Comparison of ENCODE assay signal across 8 mouse cellular contexts in the genomic region with DNA sequence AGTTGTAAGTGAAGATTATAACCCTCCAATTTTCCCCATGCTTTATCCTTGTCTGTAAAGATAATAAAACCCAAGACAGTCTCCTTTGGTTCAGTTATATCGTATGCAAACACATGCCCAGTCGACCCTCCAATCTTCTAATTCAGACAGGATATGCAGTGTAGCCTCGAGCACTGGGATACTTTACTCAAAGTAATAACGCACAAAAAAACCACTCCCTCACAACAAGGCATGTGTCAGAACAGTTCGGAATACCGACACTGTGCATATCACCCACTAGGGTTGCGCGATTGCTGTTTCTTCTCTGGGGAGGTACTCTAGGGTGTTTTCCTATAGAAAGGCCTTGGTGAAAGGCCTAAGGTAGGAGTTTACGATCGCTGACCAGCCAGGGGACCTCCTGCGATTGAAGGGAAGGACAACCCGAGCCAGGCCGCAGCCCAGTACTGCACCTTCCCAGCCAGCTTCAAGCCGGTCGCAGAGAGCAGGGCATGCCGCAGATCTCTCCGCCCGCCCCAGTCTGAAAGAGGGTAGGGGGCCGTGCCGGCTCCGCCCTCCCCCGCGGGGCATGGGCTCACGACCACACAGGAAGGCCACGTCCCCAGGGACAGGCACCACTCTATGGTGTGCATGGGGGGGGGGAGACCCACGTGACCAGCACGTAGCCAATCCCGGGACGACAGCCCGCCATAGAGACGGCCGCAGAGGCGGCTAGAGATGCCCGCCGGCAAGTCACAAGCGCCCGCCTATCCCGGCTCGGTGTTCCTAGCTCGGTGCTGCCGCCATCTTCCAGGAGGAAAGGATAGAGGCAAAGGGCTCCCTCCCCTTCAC. TPM values are rescaled to one million over a fixed set of nuclear protein-coding genes. Genes with fewer than 3 reads are reported as not detected.
DNase-seq lines count a peak whose midpoint lies in the region; ATAC-seq and TF ChIP-seq lines count a peak whose summit lies in the region.

No protein-coding gene starts in this region.

- ATAC-seq in embryonic facial prominence, embryonic 15.5 days (ENCODE audit: insufficient number of reproducible peaks, low FRiP score, low TSS enrichment, low read depth): peak; percentile 97
- peak; percentile 96 for ATAC-seq in limb, embryonic 14.5 days (ENCODE audit: low FRiP score, low read depth)
- peak; percentile 97 for ATAC-seq in midbrain, postnatal 0 days (ENCODE audit: low FRiP score)

- peak; percentile 35; the same call in 1 of the 2 replicates for TF ChIP-seq CTCF in bone marrow, adult 2 months (IDR thresholded peaks at IDR 0.05; ENCODE audit: control insufficient read depth, insufficient read depth, low read length)
- TF ChIP-seq CTCF in midbrain, postnatal 0 days (IDR thresholded peaks at IDR 0.05): peak; percentile 55

- no peaks in the 10 kb centered on the region for H3K4me1 ChIP-seq in bone marrow, adult 2 months (ENCODE audit: control insufficient read depth, insufficient read depth, low read length)
- H3K4me1 ChIP-seq in embryonic facial prominence, embryonic 15.5 days: peaks cover 9% of the 10 kb centered on the region
- H3K4me1 ChIP-seq in limb, embryonic 14.5 days (ENCODE audit: control insufficient read depth, insufficient read depth, low read length): peaks cover 6% of the 10 kb centered on the region; the same call in 1 of the 2 replicates
- peaks cover 9% of the 10 kb centered on the region for H3K4me1 ChIP-seq in midbrain, postnatal 0 days (ENCODE audit: insufficient read depth, low read length)

- H3K4me3 ChIP-seq in bone marrow, adult 2 months (replicated peaks; ENCODE audit: control insufficient read depth, low read depth, low read length): peak overlapping the region; percentile 90
- peak overlapping the region; percentile 85 for H3K4me3 ChIP-seq in embryonic facial prominence, embryonic 15.5 days (replicated peaks)
- H3K4me3 ChIP-seq in limb, embryonic 14.5 days (replicated peaks; ENCODE audit: low read length): peak overlapping the region; percentile 93
- H3K4me3 ChIP-seq in midbrain, postnatal 0 days (ENCODE audit: low read depth, low read length): peak overlapping the region; percentile 94

- WGBS in bone marrow, adult 2 months: under 1% methylated on average over 39 of the region's 41 CpGs
- under 1% methylated on average over 39 of the region's 41 CpGs for WGBS in embryonic facial prominence, embryonic 15.5 days
- WGBS in limb, embryonic 14.5 days: under 1% methylated on average over 38 of the region's 41 CpGs
- under 1% methylated on average over 41 of the region's 41 CpGs for WGBS in midbrain, postnatal 0 days

- peak; percentile 99 for DNase-seq in 416B (ENCODE audit: low read depth)
- peak; percentile 97 for DNase-seq in heart, adult 8-10 months (ENCODE audit: low spot score)
- peak; percentile 99 for DNase-seq in kidney, adult 9 months
- peak; percentile 99 for DNase-seq in limb, embryonic 14.5 days (ENCODE audit: low spot score)
- DNase-seq in midbrain, postnatal 0 days (ENCODE audit: low spot score): peak; percentile 99
- peak; percentile 97 to 98 for DNase-seq in spleen, postnatal 36 days (ENCODE audit: low spot score in 2 of 2)

- H3K9me3 ChIP-seq in embryonic facial prominence, embryonic 15.5 days (replicated peaks): no peaks in the 10 kb centered on the region
- no peaks in the 10 kb centered on the region for H3K9me3 ChIP-seq in limb, embryonic 14.5 days (ENCODE audit: control insufficient read depth, low read length)
- H3K9me3 ChIP-seq in midbrain, postnatal 0 days (ENCODE audit: low read length): no peaks in the 10 kb centered on the region

- peak overlapping the region; percentile 85 for H3K9ac ChIP-seq in embryonic facial prominence, embryonic 15.5 days
- H3K9ac ChIP-seq in limb, embryonic 14.5 days (ENCODE audit: low read depth, low read length, severe bottlenecking): peak overlapping the region; percentile 86
- peak overlapping the region; percentile 95 for H3K9ac ChIP-seq in midbrain, postnatal 0 days (replicated peaks; ENCODE audit: low read length, poor library complexity, severe bottlenecking)

- H3K27me3 ChIP-seq in embryonic facial prominence, embryonic 15.5 days: no peaks in the 10 kb centered on the region
- no peaks in the 10 kb centered on the region for H3K27me3 ChIP-seq in limb, embryonic 14.5 days (ENCODE audit: control insufficient read depth, insufficient read depth, low read length)
- no peaks in the 10 kb centered on the region for H3K27me3 ChIP-seq in midbrain, postnatal 0 days (ENCODE audit: insufficient read depth, low read length)

- H3K4me2 ChIP-seq in embryonic facial prominence, embryonic 15.5 days (replicated peaks): peak overlapping the region; percentile 51
- peak overlapping the region; percentile 61 for H3K4me2 ChIP-seq in limb, embryonic 14.5 days (replicated peaks; ENCODE audit: low read depth, low read length, severe bottlenecking)
- H3K4me2 ChIP-seq in midbrain, postnatal 0 days (ENCODE audit: low read depth, low read length, poor library complexity, severe bottlenecking): peak overlapping the region; percentile 52

- peak overlapping the region; percentile 97 for H3K27ac ChIP-seq in bone marrow, adult 2 months (ENCODE audit: control insufficient read depth, insufficient read depth, low read depth, low read length, poor library complexity)
- peak overlapping the region; percentile 97 for H3K27ac ChIP-seq in embryonic facial prominence, embryonic 15.5 days (replicated peaks)
- H3K27ac ChIP-seq in limb, embryonic 14.5 days (replicated peaks; ENCODE audit: low read depth, low read length): peak overlapping the region; percentile 96
- H3K27ac ChIP-seq in midbrain, postnatal 0 days (ENCODE audit: low read depth, low read length): peak overlapping the region; percentile 96

- H3K36me3 ChIP-seq in embryonic facial prominence, embryonic 15.5 days: no peaks in the 10 kb centered on the region
- no peaks in the 10 kb centered on the region for H3K36me3 ChIP-seq in limb, embryonic 14.5 days (ENCODE audit: control insufficient read depth, insufficient read depth, low read length)
- no peaks in the 10 kb centered on the region for H3K36me3 ChIP-seq in midbrain, postnatal 0 days (ENCODE audit: insufficient read depth, low read length)

- TF ChIP-seq POLR2A in bone marrow, adult 2 months (IDR thresholded peaks at IDR 0.05; ENCODE audit: borderline replicate concordance, control insufficient read depth, low read depth, low read length): peak; percentile 70; the same call in 1 of the 2 replicates
- TF ChIP-seq POLR2A in limb, embryonic 14.5 days (IDR thresholded peaks at IDR 0.05; ENCODE audit: borderline replicate concordance, extremely low read depth, insufficient read depth, insufficient read length): 0 out of 2 replicates have a peak, but pooled peaks have one; percentile 45

RNA-seq across cellular contexts. Expression of gene Hdlbp, which starts 0.6 kb away (rescaled TPM):
- polyA plus RNA-seq in bone marrow, adult 2 months (2011; ENCODE audit: insufficient read depth, insufficient read length, low replicate concordance, missing spikeins): 26.1 and 43.9 TPM in 2 replicates
- 186 and 188 TPM in 2 replicates for polyA plus RNA-seq in embryonic facial prominence, embryonic 15.5 days (2015; fragmentation: Nextera tagmentation; extraction: Ambion mirVana)
- 100 to 1,000 TPM; 558 to 656 (median 619) TPM for total RNA-seq in heart, adult 8-10 months (2022)
- polyA plus RNA-seq in limb, embryonic 14.5 days (2012; rRNA removed): 169 and 196 TPM in 2 replicates
- 163 and 180 TPM in 2 replicates for polyA plus RNA-seq in limb, embryonic 14.5 days (2014; fragmentation: Nextera tagmentation; extraction: Ambion mirVana)
- total RNA-seq in midbrain, postnatal 0 days (2014; rRNA removed): 67.4 and 75.6 TPM in 2 replicates
- polyA plus RNA-seq in midbrain, postnatal 0 days (2015; fragmentation: Nextera tagmentation; extraction: Ambion mirVana): 66.2 and 76.8 TPM in 2 replicates

RNA-seq across cellular contexts. Expression of gene Farp2, which starts 33.9 kb away (rescaled TPM):
- polyA plus RNA-seq in bone marrow, adult 2 months (2011; ENCODE audit: insufficient read depth, insufficient read length, low replicate concordance, missing spikeins): 0.65 and 0.82 TPM in 2 replicates
- polyA plus RNA-seq in embryonic facial prominence, embryonic 15.5 days (2015; fragmentation: Nextera tagmentation; extraction: Ambion mirVana): 10.9 and 11.3 TPM in 2 replicates
- 10 to 100 TPM; 19.1 to 25.2 (median 22.3) TPM for total RNA-seq in heart, adult 8-10 months (2022)
- 8.7 and 9.3 TPM in 2 replicates for polyA plus RNA-seq in limb, embryonic 14.5 days (2012; rRNA removed)
- 7.5 and 9.2 TPM in 2 replicates for polyA plus RNA-seq in limb, embryonic 14.5 days (2014; fragmentation: Nextera tagmentation; extraction: Ambion mirVana)
- total RNA-seq in midbrain, postnatal 0 days (2014; rRNA removed): 7.4 and 7.8 TPM in 2 replicates
- polyA plus RNA-seq in midbrain, postnatal 0 days (2015; fragmentation: Nextera tagmentation; extraction: Ambion mirVana): 2.2 and 2.3 TPM in 2 replicates

Comparison
In these comparisons a context has a peak if more than half of its experiments do, and no peak if none do; other contexts are left out.
1. Peak in every context shown above with its lines: DNase-seq, ATAC-seq, H3K4me3 ChIP-seq and H3K27ac ChIP-seq.